Mouse (Mus musculus) MEL (cell line): ENCODE measurements around the gene Robo1. TPM values are rescaled to one million over a fixed set of nuclear protein-coding genes. Genes with fewer than 3 reads are reported as not detected.

Source experiments
- DNase-seq: peaks from one replicate; pipeline ENCODE4 v3.0.0; 2011; ENCODE audit warnings: low read depth, low spot score
- H3K27ac ChIP-seq: 2 replicates; pipeline ENCODE4 v1.5.1; 2012; ENCODE audit warnings: low read depth, mild to moderate bottlenecking, control low read depth, low read length, moderate library complexity; ENCODE audit not compliant: control insufficient read depth
- H3K27me3 ChIP-seq, 2 experiments: fragments of 150-350 bp in 1 of 2; sonication (generic) in 1 of 2; 2 replicates each; pipeline ENCODE4 v1.6.1; 2012; ENCODE audit warnings: low read length in 2 of 2, mild to moderate bottlenecking in 2 of 2, improper control_type of control experiment in 1 of 2, moderate library complexity in 1 of 2; ENCODE audit not compliant: insufficient read depth in 2 of 2, control insufficient read depth in 1 of 2
- H3K36me3 ChIP-seq, 2 experiments: 2 replicates each; pipeline ENCODE4 v1.6.1; 2012 to 2014; ENCODE audit warnings: low read length in 2 of 2, improper control_type of control experiment in 1 of 2, inconsistent platforms in 1 of 2, mild to moderate bottlenecking in 1 of 2; ENCODE audit not compliant: insufficient read depth in 2 of 2, control insufficient read depth in 1 of 2
- H3K4me1 ChIP-seq, 2 experiments: fragments of 150-350 bp in 1 of 2; sonication (generic) in 1 of 2; 2 replicates each; pipeline ENCODE4 v1.6.1; 2012; ENCODE audit warnings: low read length in 2 of 2, improper control_type of control experiment in 1 of 2, mild to moderate bottlenecking in 1 of 2; ENCODE audit not compliant: insufficient read depth in 2 of 2, control insufficient read depth in 1 of 2
- H3K4me3 ChIP-seq, 2 experiments: fragments of 150-350 bp in 1 of 2; sonication (generic) in 1 of 2; 2 replicates each; pipeline ENCODE4 v1.5.1; 2012; ENCODE audit warnings: low read depth in 2 of 2, low read length in 2 of 2, mild to moderate bottlenecking in 2 of 2, moderate library complexity in 2 of 2, control low read depth in 1 of 2, improper control_type of control experiment in 1 of 2; ENCODE audit not compliant: control insufficient read depth in 1 of 2, insufficient read depth in 1 of 2
- H3K79me2 ChIP-seq: 2 replicates; pipeline ENCODE4 v1.6.1; 2012; ENCODE audit warnings: mild to moderate bottlenecking, low read length, moderate library complexity; ENCODE audit not compliant: control insufficient read depth, poor library complexity, insufficient read depth
- H3K9ac ChIP-seq: 2 replicates; pipeline ENCODE4 v1.6.1; 2012; ENCODE audit warnings: low read depth, mild to moderate bottlenecking, control low read depth, low read length, moderate library complexity; ENCODE audit not compliant: control insufficient read depth, poor library complexity, severe bottlenecking
- H3K9me3 ChIP-seq: fragments of 150-350 bp; sonication (generic); replicated peaks from 2 replicates; pipeline ENCODE4 v1.6.1; 2012; ENCODE audit warnings: mild to moderate bottlenecking, low read length, improper control_type of control experiment, moderate library complexity; ENCODE audit not compliant: insufficient read depth
- CHD1 ChIP-seq: IDR thresholded peaks from 2 replicates; pipeline ENCODE4 v1.6.1; 2012; ENCODE audit warnings: low read depth, mild to moderate bottlenecking, inconsistent platforms, low read length, improper control_type of control experiment
- CHD2 ChIP-seq: IDR thresholded peaks from 2 replicates; pipeline ENCODE4 v1.6.1; 2011; ENCODE audit warnings: low read length, improper control_type of control experiment
- E2F4 ChIP-seq: IDR thresholded peaks from 2 replicates; pipeline ENCODE4 v1.6.1; 2011; ENCODE audit warnings: low read depth, low read length, improper control_type of control experiment, borderline replicate concordance
- ELF1 ChIP-seq: IDR thresholded peaks from 2 replicates; pipeline ENCODE4 v1.6.1; 2014; ENCODE audit warnings: low read depth, mild to moderate bottlenecking, inconsistent platforms, low read length, improper control_type of control experiment, moderate library complexity
- EP300 ChIP-seq, 2 experiments: IDR thresholded peaks; 2 replicates each; pipeline ENCODE4 v1.6.1; 2011; ENCODE audit warnings: improper control_type of control experiment in 2 of 2, low read length in 2 of 2, low read depth in 1 of 2, mild to moderate bottlenecking in 1 of 2
- HCFC1 ChIP-seq: IDR thresholded peaks from 2 replicates; pipeline ENCODE4 v1.6.1; 2012; ENCODE audit warnings: low read depth, mild to moderate bottlenecking, inconsistent platforms, low read length, improper control_type of control experiment, moderate library complexity
- KAT2A ChIP-seq: conservative IDR thresholded peaks from 2 replicates; pipeline ENCODE4 v1.6.1; 2012; ENCODE audit warnings: low read depth, low read length, improper control_type of control experiment, inconsistent platforms
- MAX ChIP-seq: IDR thresholded peaks from 2 replicates; pipeline ENCODE4 v1.6.1; 2011; ENCODE audit warnings: low read length, improper control_type of control experiment
- MAZ ChIP-seq: IDR thresholded peaks from 2 replicates; pipeline ENCODE4 v1.6.1; 2012; ENCODE audit warnings: low read depth, mild to moderate bottlenecking, inconsistent platforms, low read length, improper control_type of control experiment
- NELFE ChIP-seq: IDR thresholded peaks from 2 replicates; pipeline ENCODE4 v1.6.1; 2011; ENCODE audit warnings: low read depth, low read length, improper control_type of control experiment
- POLR2A ChIP-seq, 2 experiments: IDR thresholded peaks; 2 replicates each; pipeline ENCODE4 v1.6.1; 2011 to 2012; ENCODE audit warnings: low read length in 2 of 2, mild to moderate bottlenecking in 2 of 2, control low read depth in 1 of 2, improper control_type of control experiment in 1 of 2, low read depth in 1 of 2, moderate library complexity in 1 of 2; ENCODE audit not compliant: control insufficient read depth in 1 of 2, insufficient read depth in 1 of 2, poor library complexity in 1 of 2
- POLR2AphosphoS2 ChIP-seq: IDR thresholded peaks from 2 replicates; pipeline ENCODE4 v1.6.1; 2011; ENCODE audit warnings: low read length, improper control_type of control experiment
- SIN3A ChIP-seq: IDR thresholded peaks from 2 replicates; pipeline ENCODE4 v1.6.1; 2012; ENCODE audit warnings: low read length, improper control_type of control experiment, inconsistent platforms
- TCF12 ChIP-seq: IDR thresholded peaks from 2 replicates; pipeline ENCODE4 v1.6.1; 2014; ENCODE audit warnings: low read depth, mild to moderate bottlenecking, inconsistent platforms, low read length, improper control_type of control experiment, moderate library complexity
- UBTF ChIP-seq: IDR thresholded peaks from 2 replicates; pipeline ENCODE4 v1.6.1; 2012; ENCODE audit warnings: low read depth, mild to moderate bottlenecking, inconsistent platforms, low read length, improper control_type of control experiment, moderate library complexity, borderline replicate concordance; ENCODE audit not compliant: insufficient read depth
- ZKSCAN1 ChIP-seq: IDR thresholded peaks from 2 replicates; pipeline ENCODE4 v1.6.1; 2012; ENCODE audit warnings: low read depth, mild to moderate bottlenecking, inconsistent platforms, low read length, improper control_type of control experiment, moderate library complexity
- ZMIZ1 ChIP-seq: IDR thresholded peaks from 2 replicates; pipeline ENCODE4 v1.6.1; 2012; ENCODE audit warnings: low read depth, mild to moderate bottlenecking, inconsistent platforms, low read length, improper control_type of control experiment, moderate library complexity
- ZNF384 ChIP-seq: IDR thresholded peaks from 2 replicates; pipeline ENCODE4 v1.6.1; 2012; ENCODE audit warnings: low read depth, mild to moderate bottlenecking, inconsistent platforms, low read length, improper control_type of control experiment
- polyA plus RNA-seq, 2 experiments: library from polyadenylated mRNA; stranded (reverse) in 1 of 2; unstranded in 1 of 2; fragments of >175 nt in 1 of 2; fragments of >200 nt in 1 of 2; gene quantifications; 2 replicates each; pipeline versions ENCODE4 v1.2.1 to v1.2.4; 2012; ENCODE audit warnings: low replicate concordance in 2 of 2, low read depth in 1 of 2; ENCODE audit not compliant: insufficient read length in 2 of 2, insufficient read depth in 1 of 2, missing spikeins in 1 of 2
- total RNA-seq: library from RNA; depleted of rRNA; stranded (reverse); fragments of 300-350 nt; gene quantifications from 2 replicates; pipeline ENCODE4 v1.2.3, GENCODE M21; 2012; rRNA removed

The Robo1 gene
- total RNA-seq (not detected in 2 replicates), polyA plus RNA-seq (not detected)

DNA sequence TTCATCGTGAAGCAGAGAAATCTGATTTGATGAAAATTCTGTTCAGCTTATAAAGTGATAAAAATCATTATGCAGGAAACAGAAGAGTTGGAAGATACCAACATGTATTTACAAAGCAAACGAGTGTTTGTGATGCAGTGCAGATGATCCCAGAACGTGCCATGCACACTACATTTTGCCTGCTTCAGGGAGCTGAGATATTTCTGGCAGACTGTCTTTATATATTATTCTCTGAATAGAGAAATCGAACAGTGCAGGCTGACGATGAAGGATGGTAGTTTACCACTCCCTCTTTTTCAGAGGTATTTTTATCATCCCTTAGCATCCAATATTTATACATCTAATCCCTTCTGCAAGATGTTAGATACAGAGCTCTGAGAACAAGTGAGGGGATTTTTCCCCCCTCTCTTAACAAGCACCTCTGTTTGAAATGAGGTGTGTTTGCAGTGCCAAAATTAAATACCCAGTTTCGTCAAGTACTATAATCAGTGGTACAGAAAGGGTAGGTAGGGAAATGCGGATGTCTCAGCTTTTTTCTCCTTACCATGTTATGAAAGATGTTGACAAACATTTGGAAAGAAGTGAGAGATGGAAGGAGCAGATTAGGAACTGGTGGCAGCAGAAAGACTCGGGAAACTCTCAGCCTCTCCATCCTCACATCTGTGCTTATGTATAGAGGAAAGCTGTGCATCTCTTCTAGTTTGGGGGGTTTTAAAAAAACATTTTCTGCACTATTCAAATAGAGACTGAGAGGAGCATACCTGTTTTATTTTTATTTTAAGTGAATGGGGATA lies at the start of gene Robo1:
Robo1 (plus strand) TSS at position 770 of the 794 bp plus-strand sequence.
- TF ChIP-seq ZKSCAN1: no peak
- no peak for TF ChIP-seq KAT2A
- TF ChIP-seq ELF1: no peak
- no peak for TF ChIP-seq NELFE
- no peak for DNase-seq
- no peak within 1 kb of the TSS for H3K27ac ChIP-seq
- H3K79me2 ChIP-seq: no peaks in the 10 kb centered on the region
- H3K4me1 ChIP-seq: no peaks in the 10 kb centered on the region
- no peak within 1 kb of the TSS for H3K9ac ChIP-seq
- H3K9me3 ChIP-seq: no peaks in the 10 kb centered on the region
- H3K4me3 ChIP-seq: no peak within 1 kb of the TSS
- H3K36me3 ChIP-seq: no peaks in the 10 kb centered on the region
- no peaks in the 10 kb centered on the region for H3K27me3 ChIP-seq

DNA sequence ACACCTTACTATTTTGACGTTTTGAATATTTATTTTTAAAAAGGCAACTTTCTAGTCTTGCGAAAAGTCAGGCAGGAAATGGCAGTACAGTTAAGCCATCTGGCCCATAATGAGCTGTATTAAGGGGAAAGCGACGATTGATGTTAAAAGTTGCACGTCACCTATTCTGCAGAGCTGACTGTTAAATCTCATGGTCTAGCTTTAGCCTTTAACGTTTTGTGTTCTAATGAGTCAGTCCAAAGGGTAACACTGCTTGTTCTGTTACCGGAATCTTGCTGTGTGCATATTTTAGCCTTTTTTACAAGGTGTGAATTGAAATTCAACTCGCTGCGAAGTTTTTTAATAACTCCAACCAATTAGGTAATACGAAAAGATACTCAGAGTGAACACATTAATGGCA lies 40.3 kb upstream of the Robo1 start:
- no peaks in the 10 kb centered on the region for H3K36me3 ChIP-seq
- TF ChIP-seq POLR2A (IDR thresholded peaks at IDR 0.05; ENCODE audit: control insufficient read depth in 1 of 2, insufficient read depth in 1 of 2, low read depth in 1 of 2, low read length in 2 of 2, poor library complexity in 1 of 2) (no peak), MAX (no peak), CHD2 (no peak), SIN3A (no peak), POLR2AphosphoS2 (no peak), ELF1 (no peak), EP300 (IDR thresholded peaks at IDR 0.05; ENCODE audit: low read depth in 1 of 2, low read length in 2 of 2) (no peak), MAZ (no peak), HCFC1 (no peak), CHD1 (no peak), ZNF384 (no peak), E2F4 (no peak), ZMIZ1 (no peak), TCF12 (no peak), UBTF (no peak)
- no peaks in the 10 kb centered on the region for H3K4me1 ChIP-seq
- H3K9me3 ChIP-seq: no peaks in the 10 kb centered on the region
- DNase-seq: no peak
- no peak overlapping the region for H3K9ac ChIP-seq
- no peaks in the 10 kb centered on the region for H3K79me2 ChIP-seq
- H3K27me3 ChIP-seq: no peaks in the 10 kb centered on the region
- no peak overlapping the region for H3K27ac ChIP-seq
- no peak overlapping the region for H3K4me3 ChIP-seq
